Mouse (Mus musculus) gastrocnemius, postnatal 36 days (tissue): ENCODE data around the gene Hist1h2be. TPM values are rescaled to one million over a fixed set of nuclear protein-coding genes. Genes with fewer than 3 reads are reported as not detected.
A peak's percentile ranks its signal among the peaks of the same experiment; 100 is the strongest.
"Not testable (repeated sequence)": the region's sequence is repeated elsewhere in the genome, so short reads cannot be mapped to it uniquely, and the experiment has no call there.

Experiments
- DNase-seq, 2 experiments: peaks; one replicate each; pipeline ENCODE4 v3.0.0; 2022
- intact Hi-C: fragments of 180-260 bp; cut with DNase I; formaldehyde crosslinking; loops from one replicate; pipeline ENCODE4 v1.15.1; 2025
- total RNA-seq, 2 experiments: library from RNA; stranded (reverse); gene quantifications; 2 replicates each; pipeline ENCODE4 v1.2.3; 2021

The Hist1h2be gene
- total RNA-seq, 2 experiments from 2014 or later = 16.6 to 18.7 TPM

- intact Hi-C loops = no loop called here
- peak in 1 of 2 experiments; percentile 45 for DNase-seq
These were observed 65.7 kb downstream of the Hist1h2be start for GRCm38 (mm10) chr13:23554925-23555838.

- DNase-seq = no peak
- intact Hi-C loops = no loop called here
These were observed 66.5 kb downstream of the Hist1h2be start for GRCm38 (mm10) chr13:23554393-23554792.

GRCm38 (mm10) chr13:23552962-23553361, 68.0 kb downstream of the Hist1h2be start, which contains the start of gene Hist1h1d:
Gene Hist1h1d (plus strand): TSS chr13:23553262.
- intact Hi-C loops = no loop called here

GRCm38 (mm10) chr13:23551931-23552914, 68.7 kb downstream of the Hist1h2be start:
- no peak for DNase-seq
- intact Hi-C loops = no loop called here

More at GRCm38 (mm10) chr13:23552962-23553361, 68.0 kb downstream of the Hist1h2be start, which contains the start of gene Hist1h1d:
- no peak for DNase-seq

GRCm38 (mm10) chr13:23551146-23551834, 69.6 kb downstream of the Hist1h2be start, which contains the start of gene Hist1h4f:
Gene Hist1h4f (minus strand): TSS chr13:23551648.
- intact Hi-C loops = not testable (repeated sequence)

GRCm38 (mm10) chr13:23550761-23551145, 70.2 kb downstream of the Hist1h2be start:
- intact Hi-C loops = no loop called here
- no peak for DNase-seq

More at GRCm38 (mm10) chr13:23551146-23551834, 69.6 kb downstream of the Hist1h2be start, which contains the start of gene Hist1h4f:
- peak; percentile 38 to 47 for DNase-seq

- intact Hi-C loops = no loop called here
- DNase-seq = no peak
These were observed 74.2 kb downstream of the Hist1h2be start for GRCm38 (mm10) chr13:23546694-23547093.

GRCm38 (mm10) chr13:23544787-23545120, 76.2 kb downstream of the Hist1h2be start:
- intact Hi-C loops, DNase-seq: not testable (repeated sequence)

- intact Hi-C loops = no loop called here
These were observed 76.7 kb downstream of the Hist1h2be start, which contains the start of gene Hist1h3f for GRCm38 (mm10) chr13:23543965-23544786. Gene Hist1h3f (plus strand): TSS chr13:23544052.

GRCm38 (mm10) chr13:23542999-23543607, 77.8 kb downstream of the Hist1h2be start, which contains the start of gene Hist1h2bh:
Gene Hist1h2bh (minus strand): TSS chr13:23543392.
- intact Hi-C loops = not testable (repeated sequence)
- DNase-seq = peak; percentile 27 to 57

More at GRCm38 (mm10) chr13:23543965-23544786, 76.7 kb downstream of the Hist1h2be start, which contains the start of gene Hist1h3f:
- peak in 1 of 2 experiments; percentile 60 for DNase-seq

GRCm38 (mm10) chr13:23542225-23542980, 78.5 kb downstream of the Hist1h2be start:
- intact Hi-C loops, DNase-seq: not testable (repeated sequence)

GRCm38 (mm10) chr13:23541497-23541896, 79.4 kb downstream of the Hist1h2be start:
- intact Hi-C loops = no loop called here
- no peak for DNase-seq

- DNase-seq, intact Hi-C loops: not testable (repeated sequence)
These were observed 81.1 kb downstream of the Hist1h2be start for GRCm38 (mm10) chr13:23539821-23540220.

- no peak for DNase-seq
- intact Hi-C loops = no loop called here
These were observed 82.7 kb downstream of the Hist1h2be start for GRCm38 (mm10) chr13:23538249-23538648.

- intact Hi-C loops = no loop called here
- DNase-seq = no peak
These were observed 83.8 kb downstream of the Hist1h2be start for GRCm38 (mm10) chr13:23537006-23537710.

GRCm38 (mm10) chr13:23536076-23536822, 84.7 kb downstream of the Hist1h2be start:
- intact Hi-C loops = no loop called here
- no peak for DNase-seq
